Mouse (Mus musculus) embryo, embryonic 10 days (tissue): Measurements from ENCODE around the gene Csrp3.
A peak's percentile ranks its signal among the peaks of the same experiment; 100 is the strongest.

Source experiments
- DNase-seq: peaks from one replicate; pipeline ENCODE4 v3.0.0-alpha.2; 2015; ENCODE audit warnings: low spot score

The Csrp3 gene

DNA sequence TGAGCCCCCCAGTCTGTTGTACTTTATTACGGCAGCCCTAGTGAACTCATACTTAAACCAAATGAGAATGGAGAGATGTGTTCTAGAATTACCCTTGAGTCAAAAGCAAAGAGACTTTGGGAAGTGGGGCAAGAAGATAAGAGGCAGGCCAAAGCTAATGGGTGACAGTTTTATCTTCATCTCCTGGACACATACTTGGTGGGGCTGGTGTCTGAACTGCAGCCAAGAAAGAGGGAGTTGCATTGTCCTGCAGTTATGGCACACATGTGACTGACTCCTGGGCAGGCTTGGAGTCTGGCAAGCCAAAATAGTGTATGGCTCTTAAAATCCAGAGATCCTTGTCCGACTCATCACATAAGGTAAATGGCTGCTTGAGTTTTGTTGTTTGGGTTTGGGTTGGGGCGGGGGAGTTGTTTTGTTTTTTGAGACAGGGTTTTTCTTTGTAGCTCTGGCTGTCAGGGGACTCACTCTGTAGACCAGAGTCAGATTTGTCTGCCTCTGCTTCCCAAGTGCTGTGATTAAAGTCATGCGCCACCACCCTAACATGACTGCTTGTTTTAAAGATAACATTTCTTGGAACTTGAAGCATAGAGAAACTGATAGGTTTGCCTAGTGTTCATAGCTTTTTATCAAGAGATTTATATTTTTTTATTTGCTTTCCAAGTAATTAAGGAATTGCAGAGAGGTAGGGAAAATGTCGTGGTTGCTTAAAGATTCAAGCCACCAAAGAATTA, 18.5 kb downstream of the Csrp3 start:
- DNase-seq, result no peak

DNA sequence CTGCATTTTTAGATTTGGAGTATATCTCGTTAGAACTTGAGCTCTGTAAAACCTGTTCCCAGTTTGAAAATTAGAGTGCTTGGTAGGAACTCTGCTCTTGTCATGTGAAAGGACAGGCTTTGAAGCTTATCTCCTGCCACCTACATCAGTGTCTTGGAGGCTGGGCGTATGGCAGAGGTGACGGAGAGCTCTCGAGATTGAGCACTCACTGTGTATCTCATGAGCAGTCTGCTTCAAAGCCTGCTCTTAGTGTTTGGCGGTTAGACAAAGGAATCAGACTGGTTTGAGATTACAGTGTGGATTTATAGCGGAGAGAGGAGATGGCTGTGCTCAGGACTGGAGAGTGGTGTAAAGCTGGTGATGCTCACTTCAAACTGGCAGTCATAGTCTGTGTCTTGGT, 22.7 kb downstream of the Csrp3 start:
- no peak for DNase-seq

- no peak for DNase-seq
Observed at GRCm38 (mm10) chr7:48824671-48825070, 23.2 kb downstream of the Csrp3 start.

- no peak for DNase-seq
Observed at GRCm38 (mm10) chr7:48823621-48824020, 24.2 kb downstream of the Csrp3 start.

- no peak for DNase-seq
Observed at GRCm38 (mm10) chr7:48821654-48822053, 26.2 kb downstream of the Csrp3 start.

DNA sequence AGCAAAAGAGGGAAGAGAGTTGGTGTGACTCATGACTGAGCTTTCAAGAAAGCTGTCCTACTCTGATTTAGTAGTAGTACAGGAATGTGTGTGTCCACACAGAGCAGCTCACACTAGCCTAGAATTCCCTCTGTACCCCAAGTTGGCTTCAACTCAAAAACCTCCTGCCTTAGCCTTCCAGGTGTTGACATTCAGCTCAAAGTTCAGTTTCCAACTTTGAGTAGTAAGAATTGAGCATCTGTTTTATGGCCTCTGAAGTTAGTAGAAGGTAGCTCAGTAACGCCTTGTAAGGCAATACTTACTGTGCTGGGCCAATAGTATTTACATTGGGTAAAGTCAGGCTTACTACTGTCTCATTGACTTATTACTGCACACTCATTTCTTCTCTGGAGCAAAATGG, 34.2 kb downstream of the Csrp3 start:
- DNase-seq, result no peak

GRCm38 (mm10) chr7:48812358-48812757, 35.5 kb downstream of the Csrp3 start:
- DNase-seq, result no peak

DNA sequence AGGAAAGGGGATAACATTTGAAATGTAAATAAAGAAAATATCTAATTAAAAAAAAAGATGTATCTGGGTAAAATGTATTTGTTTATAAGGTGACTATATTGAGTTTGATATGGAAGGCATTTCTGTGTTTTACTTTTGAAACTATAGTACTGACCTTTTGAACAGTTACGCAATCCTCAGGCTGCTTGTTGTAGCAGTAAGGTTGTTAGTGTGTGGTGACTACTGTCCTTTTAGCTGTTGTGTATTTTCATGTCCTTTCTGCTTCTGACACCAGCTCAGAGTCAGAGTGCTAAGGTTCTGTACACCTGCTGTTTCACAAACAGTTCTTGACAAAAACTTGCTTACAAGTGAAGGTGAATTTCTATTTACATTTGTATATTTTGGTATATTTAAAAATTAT, 37.2 kb downstream of the Csrp3 start:
- no peak for DNase-seq

DNA sequence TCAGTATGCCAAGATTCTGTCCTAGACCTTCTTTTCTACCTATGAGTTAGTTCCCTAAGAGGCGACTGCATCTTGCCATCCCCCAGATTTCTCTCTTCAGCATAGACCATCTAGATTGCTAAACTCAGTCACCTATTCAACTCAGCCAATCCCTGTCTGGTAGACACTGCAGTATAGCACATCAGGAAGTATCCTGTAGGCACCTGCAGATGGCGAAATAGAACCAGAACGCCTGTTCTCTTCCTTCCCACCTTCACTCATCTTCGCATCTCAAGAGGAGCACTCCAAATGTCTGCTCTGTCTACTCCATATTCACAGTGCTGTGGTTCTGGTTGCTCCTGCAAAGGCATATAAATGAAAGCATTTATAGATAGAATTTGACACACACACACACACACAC, 41.2 kb downstream of the Csrp3 start:
- no peak for DNase-seq

GRCm38 (mm10) chr7:48803381-48803780, 44.5 kb downstream of the Csrp3 start:
- DNase-seq, result no peak

DNA sequence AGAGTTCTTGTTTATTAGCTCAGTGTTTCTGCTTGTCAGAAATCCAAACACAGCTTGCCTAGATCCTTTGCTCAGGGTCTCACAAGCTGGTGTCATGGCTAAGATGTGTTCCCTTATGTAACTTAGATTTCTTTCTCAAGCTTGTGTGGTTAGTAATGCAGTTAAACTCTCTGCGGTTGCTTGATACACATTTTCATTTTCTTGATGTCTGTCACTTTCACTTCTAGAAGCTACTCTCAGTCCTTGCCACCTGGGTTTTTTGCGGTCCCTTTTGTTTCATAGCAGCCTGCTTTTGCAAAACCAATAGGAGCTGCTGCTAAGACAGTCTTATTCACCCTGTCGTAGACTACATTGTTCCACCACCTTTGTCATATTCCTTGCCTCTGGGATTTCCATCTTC, 52.7 kb downstream of the Csrp3 start:
- DNase-seq, result no peak

GRCm38 (mm10) chr7:48791412-48791811, 56.4 kb downstream of the Csrp3 start:
- DNase-seq, result no peak

DNA sequence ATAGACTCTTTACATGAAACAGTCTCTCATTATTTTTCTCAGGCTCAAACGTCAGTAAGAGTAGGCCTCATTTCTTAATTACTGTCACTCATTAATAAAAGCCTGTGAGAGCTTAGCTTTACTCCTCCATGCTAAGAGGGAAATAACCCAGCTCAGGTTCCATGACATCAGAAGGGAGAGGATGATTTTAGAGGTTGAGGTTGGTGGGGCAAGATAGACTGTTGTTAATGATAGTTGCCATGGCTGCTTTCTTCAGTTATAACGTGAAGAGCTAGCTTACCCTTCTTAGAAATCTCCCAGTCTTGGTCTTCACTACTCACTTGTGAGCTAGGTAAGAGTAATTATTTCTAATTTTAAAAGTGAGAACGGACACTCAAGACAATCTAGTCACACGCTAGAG, 57.7 kb downstream of the Csrp3 start:
- no peak for DNase-seq

DNA sequence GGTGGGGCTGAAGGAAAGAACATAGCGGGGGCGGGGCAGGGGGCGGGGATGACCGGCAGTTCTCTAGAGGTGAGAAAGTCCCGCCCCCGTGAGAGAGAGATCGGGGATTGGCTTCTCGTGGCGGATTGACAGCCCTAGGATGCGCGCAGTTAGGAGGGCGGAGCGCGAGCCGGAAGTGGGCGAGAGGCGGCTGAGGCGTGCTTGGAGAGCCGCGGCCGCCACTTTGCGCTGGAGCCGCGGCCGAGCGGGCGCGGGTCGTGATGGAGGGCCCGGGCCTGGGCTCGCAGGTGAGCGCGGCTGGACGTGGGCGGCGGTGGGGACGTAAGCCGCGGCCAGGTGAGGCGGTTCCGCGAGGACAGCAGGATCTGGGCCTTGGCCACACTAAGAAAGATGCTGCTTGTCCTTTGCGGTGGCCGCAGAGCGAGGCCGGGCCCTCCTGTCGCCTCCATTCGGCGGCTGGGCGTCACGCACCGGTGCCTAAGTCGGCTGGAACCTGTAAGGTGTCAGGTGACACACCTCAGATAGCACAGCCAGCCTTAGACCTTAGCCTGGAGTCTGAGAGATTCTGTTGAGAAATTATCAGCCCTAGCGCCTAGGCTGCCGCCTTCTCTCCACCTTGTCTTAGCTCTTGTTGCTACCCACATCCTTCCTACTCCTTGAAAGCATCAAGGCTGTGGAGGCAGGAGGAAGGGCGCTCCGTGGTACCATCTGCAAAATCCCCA, 58.8 kb downstream of the Csrp3 start, which contains the start of gene Zdhhc13:
Gene Zdhhc13, plus strand, starts transcription at position 153 of the 722 bp plus-strand sequence.
- DNase-seq, result peak; percentile 97

DNA sequence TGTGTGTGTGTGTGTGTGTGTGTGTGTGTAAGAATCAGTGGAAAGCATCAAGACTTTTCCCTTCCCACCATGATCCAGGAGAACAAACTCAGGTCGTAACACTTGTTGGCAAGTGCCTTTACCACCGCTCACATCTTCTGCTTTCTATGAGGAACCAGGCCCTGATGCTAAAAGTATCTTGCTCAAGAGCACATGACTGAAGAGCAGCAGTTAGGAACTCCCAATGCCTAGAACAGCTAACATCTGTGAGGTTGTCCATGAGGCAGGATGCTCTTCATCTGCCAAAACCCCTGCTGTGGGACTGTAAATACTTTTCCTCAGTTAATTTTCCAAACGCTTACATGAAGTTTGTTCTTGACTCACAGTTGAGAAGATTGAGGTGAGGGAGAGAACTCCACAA, 59.5 kb downstream of the Csrp3 start:
- peak; percentile 6 for DNase-seq

GRCm38 (mm10) chr7:48784773-48785523, 62.9 kb downstream of the Csrp3 start:
- DNase-seq, result no peak

DNA sequence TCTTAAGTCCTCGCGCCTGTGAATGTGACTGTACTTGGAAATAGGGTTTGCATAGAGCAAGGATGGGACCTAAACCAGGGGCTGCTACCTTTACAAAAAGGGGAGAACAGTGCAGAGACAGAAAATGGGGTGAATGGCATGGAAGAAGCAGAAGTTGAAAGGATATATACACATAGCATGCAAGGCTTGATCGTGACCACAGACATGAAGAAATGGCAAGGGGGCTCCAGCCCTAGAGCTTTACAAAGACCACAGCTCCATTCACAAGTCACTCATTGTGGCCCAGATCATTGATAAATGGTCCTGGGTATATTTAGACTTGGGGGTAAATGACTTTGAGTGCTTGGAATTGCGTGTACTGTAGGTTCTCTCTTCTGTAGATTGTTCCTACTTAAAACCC, 65.4 kb downstream of the Csrp3 start:
- no peak for DNase-seq
